Mouse (Mus musculus) kidney, adult 2 months (tissue): Measurements from ENCODE around the gene Edn2. TPM values are rescaled to one million over a fixed set of nuclear protein-coding genes. Genes with fewer than 3 reads are reported as not detected.

Experiments
- DNase-seq: peaks from one replicate; pipeline ENCODE4 v3.0.0; 2021
- H3K27ac ChIP-seq: fragments of 200-500 bp; 2 replicates; pipeline ENCODE4 v1.5.1; 2012; ENCODE audit warnings: low read depth, low read length, control low read depth, inconsistent platforms; ENCODE audit not compliant: insufficient read depth
- H3K27me3 ChIP-seq: fragments of 200-500 bp; replicated peaks from 2 replicates; pipeline ENCODE4 v1.6.1; 2012; ENCODE audit warnings: mild to moderate bottlenecking, moderate library complexity, low read length, inconsistent platforms; ENCODE audit not compliant: control insufficient read depth, insufficient read depth
- H3K36me3 ChIP-seq: fragments of 200-500 bp; 2 replicates; pipeline ENCODE4 v1.6.1; 2012; ENCODE audit warnings: mild to moderate bottlenecking, moderate library complexity, low read length, inconsistent platforms; ENCODE audit not compliant: control insufficient read depth, insufficient read depth
- H3K4me1 ChIP-seq: fragments of 200-500 bp; 2 replicates; pipeline ENCODE4 v1.6.1; 2011; ENCODE audit warnings: low read length; ENCODE audit not compliant: control insufficient read depth, insufficient read depth
- H3K4me3 ChIP-seq: fragments of 200-500 bp; 2 replicates; pipeline ENCODE4 v1.5.1; 2011; ENCODE audit warnings: mild to moderate bottlenecking, low read depth, low read length, control low read depth; ENCODE audit not compliant: insufficient read depth
- CTCF ChIP-seq: fragments of 200-500 bp; conservative IDR thresholded peaks from 2 replicates; pipeline ENCODE4 v1.5.1; 2011; ENCODE audit warnings: low read depth, mild to moderate bottlenecking, control low read depth, low read length, moderate library complexity, mixed read lengths; ENCODE audit not compliant: insufficient read depth, insufficient read length
- POLR2A ChIP-seq: fragments of 200-500 bp; IDR thresholded peaks from one replicate; pipeline ENCODE4 v1.6.1; 2011; ENCODE audit warnings: low read depth, low read length, control low read depth
- WGBS: fragments of 180-500 bp; shearing (Covaris S2); methylation state at CpG from one replicate; pipeline ENCODE4 v1.1.7; 2018; 5-methylcytosine and 5-hydroxymethylcytosine counted together
- polyA plus RNA-seq: library from polyadenylated mRNA; depleted of rRNA; stranded (reverse); fragments of >200 nt; gene quantifications from 2 replicates; pipeline ENCODE4 v1.2.3, GENCODE M21; 2012; rRNA removed

Gene Edn2
- not detected in 2 replicates for polyA plus RNA-seq

DNA sequence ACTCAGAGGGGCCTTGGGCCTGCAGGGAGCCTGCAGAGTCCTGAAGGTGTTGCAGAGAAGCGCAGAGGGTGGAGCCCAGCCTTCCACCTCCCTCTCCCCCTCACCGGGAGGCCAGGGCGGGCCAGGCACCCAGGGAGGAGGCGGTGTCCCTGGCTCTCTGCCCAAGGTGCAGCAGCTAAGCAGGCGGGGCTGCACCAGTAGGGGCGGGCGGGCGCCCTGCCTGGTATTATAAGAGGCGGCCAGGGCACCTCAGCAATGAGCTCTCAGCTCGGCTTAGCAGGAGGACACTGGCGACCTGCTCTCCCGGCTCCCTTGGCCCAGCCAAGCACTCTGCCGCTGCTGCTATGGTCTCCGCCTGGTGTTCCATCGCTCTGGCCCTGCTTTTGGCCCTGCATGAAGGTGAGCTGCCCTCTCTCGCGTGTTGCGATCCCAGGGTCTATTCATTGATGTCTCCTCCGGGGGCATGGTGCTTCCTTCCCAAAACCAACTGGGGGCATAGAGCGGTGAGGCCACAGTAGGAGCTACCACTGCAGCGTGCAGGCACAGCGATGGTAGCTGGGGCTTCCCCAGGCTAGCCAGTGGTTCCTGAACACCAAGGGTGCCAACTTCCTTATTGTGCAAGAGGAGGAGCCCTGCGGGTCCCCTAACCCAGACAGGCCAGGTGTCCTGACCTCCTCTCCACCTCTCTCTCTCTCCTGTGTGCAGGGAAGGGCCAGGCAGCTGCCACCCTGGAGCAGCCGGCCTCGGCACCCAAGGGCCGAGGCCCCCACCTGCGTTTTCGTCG, at the start of gene Edn2:
TSS of gene Edn2 (plus strand) at position 41 of the 784 bp plus-strand sequence.
- no peaks in the 10 kb centered on the region for H3K36me3 ChIP-seq
- 35% methylated on average over 28 of the region's 29 CpGs for WGBS
- no peaks in the 10 kb centered on the region; the same call in 1 of the 2 replicates for H3K4me1 ChIP-seq
- H3K27ac ChIP-seq: no peak within 1 kb of the TSS
- DNase-seq: peak; percentile 94
- TF ChIP-seq POLR2A: no peak
- TF ChIP-seq CTCF: no peak
- no peaks in the 10 kb centered on the region for H3K27me3 ChIP-seq
- no peak within 1 kb of the TSS for H3K4me3 ChIP-seq

DNA sequence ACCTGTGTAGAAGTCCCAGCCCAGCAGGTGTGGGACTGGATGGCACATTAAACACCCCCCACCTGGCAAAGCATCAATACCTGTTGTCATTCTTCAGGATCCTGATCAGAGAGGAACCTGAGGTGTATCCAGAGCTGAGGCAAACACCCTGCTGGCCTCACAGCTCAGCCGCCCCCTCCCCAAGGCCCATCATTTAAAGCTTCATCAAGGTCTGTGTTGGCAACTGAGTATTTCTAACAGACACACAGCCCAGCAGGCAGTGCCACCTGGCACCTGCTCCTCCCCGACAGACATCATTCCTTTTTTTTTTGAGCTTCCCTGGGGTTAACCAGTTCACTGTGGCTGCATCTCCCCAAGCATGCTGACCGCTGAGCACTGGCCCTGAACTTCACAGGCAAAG, 45.5 kb upstream of the Edn2 start:
- no peaks in the 10 kb centered on the region for H3K4me1 ChIP-seq
- no peaks in the 10 kb centered on the region for H3K27me3 ChIP-seq
- DNase-seq: no peak
- 87% methylated on average over 3 of the region's 3 CpGs for WGBS
- no peaks in the 10 kb centered on the region for H3K36me3 ChIP-seq
- no peak for TF ChIP-seq POLR2A
- TF ChIP-seq CTCF: no peak
- no peak overlapping the region for H3K27ac ChIP-seq
- no peak overlapping the region for H3K4me3 ChIP-seq

DNA sequence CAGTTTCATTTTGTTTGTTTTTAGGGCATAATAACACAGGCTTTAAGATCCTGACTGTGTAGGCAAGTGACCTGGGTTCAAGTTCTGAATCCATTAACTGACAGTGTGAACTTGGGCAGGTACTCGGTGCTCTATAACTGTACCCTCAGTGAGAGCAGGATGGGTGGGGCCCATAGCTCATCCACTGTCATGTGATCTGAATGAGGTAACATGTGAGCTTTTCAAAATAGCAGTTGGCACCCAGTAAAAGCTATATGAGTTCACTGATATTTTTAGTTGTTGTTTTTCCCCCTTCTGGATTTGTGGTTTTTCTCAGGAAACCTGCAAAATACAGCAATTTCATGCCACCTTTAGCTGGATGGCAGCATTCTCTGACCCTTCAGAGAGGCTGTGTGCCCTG, 44.7 kb upstream of the Edn2 start:
- Histone ChIP-seq H3K4me1 (no peaks in the 10 kb centered on the region), H3K27me3 (no peaks in the 10 kb centered on the region), H3K4me3 (no peak overlapping the region), H3K27ac (no peak overlapping the region), H3K36me3 (no peaks in the 10 kb centered on the region)
- TF ChIP-seq POLR2A (no peak), CTCF (no peak)
- 58% methylated on average over 1 of the region's 1 CpGs for WGBS
- DNase-seq: no peak

DNA sequence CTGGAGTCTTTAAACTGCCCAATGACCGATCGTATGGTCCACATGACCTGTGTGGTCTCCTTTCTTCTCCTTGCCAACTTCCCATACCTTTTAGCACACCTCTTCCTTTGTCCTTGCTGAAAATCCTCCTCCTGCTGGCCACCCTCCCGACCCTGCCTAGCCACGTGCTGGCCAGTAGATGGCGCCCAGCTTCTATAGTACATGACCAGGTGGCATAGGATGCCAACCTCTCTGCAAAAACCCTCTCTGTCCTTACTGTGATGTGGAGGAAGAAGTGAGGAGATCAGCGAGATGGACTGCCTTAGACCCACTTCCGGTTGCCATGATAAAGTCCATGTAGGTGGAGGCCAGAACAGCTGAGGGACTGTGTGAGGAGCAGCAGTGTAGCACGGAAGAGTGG, 40.7 kb upstream of the Edn2 start:
- WGBS: 32% methylated on average over 8 of the region's 8 CpGs
- H3K27me3 ChIP-seq: no peaks in the 10 kb centered on the region
- no peak overlapping the region for H3K4me3 ChIP-seq
- H3K4me1 ChIP-seq: no peaks in the 10 kb centered on the region
- no peak overlapping the region for H3K27ac ChIP-seq
- no peaks in the 10 kb centered on the region for H3K36me3 ChIP-seq
- no peak for TF ChIP-seq POLR2A
- peak; percentile 95 for TF ChIP-seq CTCF
- peak; percentile 64 for DNase-seq

DNA sequence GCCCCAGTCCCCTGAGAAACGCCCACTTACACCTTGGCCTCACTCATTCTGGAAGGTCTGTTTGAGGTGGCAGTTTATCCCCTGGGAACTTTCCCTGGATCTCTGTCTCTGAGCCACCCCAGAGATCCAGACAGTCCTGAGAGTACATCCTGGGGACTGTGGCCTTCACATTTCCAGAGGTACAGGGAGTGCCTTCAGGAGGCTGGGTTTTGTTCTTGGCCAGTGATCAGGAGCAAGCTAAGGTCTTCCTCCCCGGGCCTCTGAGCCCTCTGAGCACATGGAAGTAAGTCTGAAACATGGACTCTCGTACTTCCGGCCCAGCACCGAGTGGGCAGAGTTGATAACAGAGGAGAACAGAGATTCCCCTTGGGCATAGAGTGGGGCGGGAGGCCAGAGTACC, 36.4 kb upstream of the Edn2 start:
- WGBS: 74% methylated on average over 6 of the region's 6 CpGs
- no peak for TF ChIP-seq POLR2A
- TF ChIP-seq CTCF: no peak
- no peaks in the 10 kb centered on the region for H3K4me1 ChIP-seq

DNA sequence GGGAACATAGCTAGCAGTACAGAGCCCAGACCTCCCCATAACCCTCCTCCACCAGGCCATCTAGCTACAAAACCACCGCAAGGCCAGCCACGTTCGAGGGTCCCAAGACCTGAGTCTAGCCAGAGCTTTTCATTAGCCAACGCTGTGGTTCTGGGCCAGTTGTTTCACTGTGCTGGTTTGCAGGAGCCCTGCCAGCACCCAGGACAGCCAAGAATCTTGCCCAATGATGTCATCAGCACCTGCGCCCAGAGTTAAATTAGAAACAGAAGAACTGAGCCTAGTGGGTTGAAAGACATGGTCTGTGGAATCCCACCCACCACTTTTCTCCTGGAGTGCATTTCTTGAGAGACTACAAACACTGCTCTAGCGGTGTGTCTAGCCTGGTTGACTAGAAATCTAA, 35.0 kb upstream of the Edn2 start:
- H3K4me3 ChIP-seq: no peak overlapping the region
- H3K4me1 ChIP-seq: no peaks in the 10 kb centered on the region
- H3K27me3 ChIP-seq: no peaks in the 10 kb centered on the region
- 77% methylated on average over 6 of the region's 6 CpGs for WGBS
- no peak for DNase-seq
- H3K27ac ChIP-seq: no peak overlapping the region
- H3K36me3 ChIP-seq: no peaks in the 10 kb centered on the region
- TF ChIP-seq POLR2A: no peak
- TF ChIP-seq CTCF: no peak

More for the DNA sequence above, 36.4 kb upstream of the Edn2 start:
- Histone ChIP-seq H3K27ac (no peak overlapping the region), H3K27me3 (no peaks in the 10 kb centered on the region), H3K4me3 (no peak overlapping the region), H3K36me3 (no peaks in the 10 kb centered on the region)
- no peak for DNase-seq

DNA sequence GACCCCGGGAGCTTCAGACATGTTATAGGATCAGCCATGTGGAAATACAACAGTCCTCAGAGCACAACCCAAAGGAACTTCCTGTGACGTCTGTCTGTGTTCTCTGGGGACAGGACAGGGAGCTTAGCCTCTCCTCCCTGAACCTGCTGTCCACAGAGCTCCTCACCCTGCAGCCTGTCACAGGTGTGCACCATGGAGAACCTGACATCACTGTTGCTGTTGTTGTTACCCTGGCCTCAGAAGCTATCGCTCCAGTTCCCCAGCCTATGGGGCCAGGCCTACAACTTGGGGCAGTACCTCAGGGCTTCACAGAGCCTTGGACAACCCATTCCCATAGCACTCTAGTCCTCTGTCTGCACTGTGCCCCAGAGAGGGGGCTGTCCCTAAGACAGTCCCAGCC, 33.7 kb upstream of the Edn2 start:
- Histone ChIP-seq H3K27me3 (no peaks in the 10 kb centered on the region), H3K4me1 (no peaks in the 10 kb centered on the region), H3K36me3 (no peaks in the 10 kb centered on the region), H3K4me3 (no peak overlapping the region), H3K27ac (no peak overlapping the region)
- 81% methylated on average over 3 of the region's 3 CpGs for WGBS
- DNase-seq: no peak
- TF ChIP-seq CTCF: no peak
